16 mouse cellular contexts compared by ENCODE assay signal in genomic region chr2:27565316-27566103, GRCm38 (mm10). TPM values are rescaled to one million over a fixed set of nuclear protein-coding genes. Genes with fewer than 3 reads are reported as not detected.
A peak's percentile ranks its signal among the peaks of the same experiment; 100 is the strongest.
DNase-seq lines count a peak whose midpoint lies in the region; ATAC-seq lines count a peak whose summit lies in the region.
"Had no signal": no experiment of that assay in that cellular context is flagged by ENCODE, and none has a peak within 500 bp of the region (broad histone marks: within the 10 kb centered on the region; RNA-seq: fewer than 3 reads in every experiment).

No protein-coding gene starts in this region.

- H3K9ac ChIP-seq in kidney, embryonic 14.5 days (ENCODE audit: low read depth, low read length): no peak overlapping the region
- H3K9ac ChIP-seq in neural tube, embryonic 13.5 days: 0 out of 2 replicates have a peak overlapping the region, but pooled peaks have one; percentile 17
- H3K9ac ChIP-seq in neural tube, embryonic 15.5 days (replicated peaks): no peak overlapping the region
- H3K9ac ChIP-seq in heart, embryonic 13.5 days: peak overlapping the region; percentile 4; the same call in 1 of the 2 replicates
- H3K9ac ChIP-seq: midbrain, embryonic 13.5 days; stomach, embryonic 15.5 days had no signal

- H3K4me2 ChIP-seq in kidney, embryonic 14.5 days (replicated peaks; ENCODE audit: low read depth, low read length): no peak overlapping the region
- no peak overlapping the region for H3K4me2 ChIP-seq in neural tube, embryonic 13.5 days
- H3K4me2 ChIP-seq in neural tube, embryonic 15.5 days: no peak overlapping the region
- H3K4me2 ChIP-seq in heart, embryonic 13.5 days: no peak overlapping the region
- H3K4me2 ChIP-seq: midbrain, embryonic 13.5 days; stomach, embryonic 15.5 days had no signal

- H3K9me3 ChIP-seq in kidney, embryonic 14.5 days (ENCODE audit: control insufficient read depth, low read length): no peaks in the 10 kb centered on the region
- H3K9me3 ChIP-seq in neural tube, embryonic 13.5 days: no peaks in the 10 kb centered on the region
- no peaks in the 10 kb centered on the region for H3K9me3 ChIP-seq in neural tube, embryonic 15.5 days (replicated peaks)
- H3K9me3 ChIP-seq in heart, embryonic 13.5 days: no peaks in the 10 kb centered on the region
- H3K9me3 ChIP-seq: midbrain, embryonic 13.5 days; stomach, embryonic 15.5 days had no signal

- H3K4me3 ChIP-seq in kidney, embryonic 14.5 days (ENCODE audit: low read length): no peak overlapping the region
- H3K4me3 ChIP-seq in neural tube, embryonic 13.5 days: no peak overlapping the region
- H3K4me3 ChIP-seq in neural tube, embryonic 15.5 days (replicated peaks): no peak overlapping the region
- H3K4me3 ChIP-seq in heart, embryonic 13.5 days: no peak overlapping the region
- H3K4me3 ChIP-seq: erythroblast, embryonic 14.5 days; midbrain, embryonic 13.5 days; stomach, embryonic 15.5 days had no signal

- 71% methylated on average over 12 of the region's 12 CpGs for WGBS in kidney, embryonic 14.5 days
- 63% methylated on average over 12 of the region's 12 CpGs for WGBS in neural tube, embryonic 13.5 days
- 67% methylated on average over 12 of the region's 12 CpGs for WGBS in neural tube, embryonic 15.5 days
- WGBS in heart, embryonic 13.5 days: 45% methylated on average over 12 of the region's 12 CpGs

- H3K27ac ChIP-seq in kidney, embryonic 14.5 days (ENCODE audit: low read depth, low read length): no peak overlapping the region
- no peak overlapping the region for H3K27ac ChIP-seq in neural tube, embryonic 13.5 days (replicated peaks)
- H3K27ac ChIP-seq in neural tube, embryonic 15.5 days (replicated peaks): no peak overlapping the region
- H3K27ac ChIP-seq in heart, embryonic 13.5 days (replicated peaks): no peak overlapping the region; the same call in 1 of the 2 replicates
- H3K27ac ChIP-seq: midbrain, embryonic 13.5 days; stomach, embryonic 15.5 days had no signal

- DNase-seq in kidney, adult 9 months: peak; percentile 34
- DNase-seq in adrenal gland, postnatal 4 days (ENCODE audit: low spot score in 2 of 2): no peak
- no peak for DNase-seq in natural killer cell, adult 2 months (ENCODE audit: low spot score in 2 of 2)
- DNase-seq: cerebellum, adult 11-12 months; embryo, embryonic 11 days; kidney, postnatal 36 days; left cerebral cortex, postnatal 4 days had no signal

- 0 out of 2 replicates have a peak, but pooled peaks cover 3% of the 10 kb centered on the region for H3K27me3 ChIP-seq in kidney, embryonic 14.5 days (ENCODE audit: control insufficient read depth, insufficient read depth, low read length)
- H3K27me3 ChIP-seq in neural tube, embryonic 13.5 days: peaks cover 87% of the 10 kb centered on the region
- H3K27me3 ChIP-seq in neural tube, embryonic 15.5 days (replicated peaks): peaks cover 53% of the 10 kb centered on the region
- peaks cover 48% of the 10 kb centered on the region for H3K27me3 ChIP-seq in heart, embryonic 13.5 days (replicated peaks)
- H3K27me3 ChIP-seq: Patski; stomach, embryonic 15.5 days had no signal

- no peaks in the 10 kb centered on the region for H3K4me1 ChIP-seq in kidney, embryonic 14.5 days (ENCODE audit: control insufficient read depth, insufficient read depth, low read length)
- peaks cover 18% of the 10 kb centered on the region for H3K4me1 ChIP-seq in neural tube, embryonic 13.5 days (replicated peaks)
- H3K4me1 ChIP-seq in neural tube, embryonic 15.5 days: peaks cover 11% of the 10 kb centered on the region
- peaks cover 23% of the 10 kb centered on the region for H3K4me1 ChIP-seq in heart, embryonic 13.5 days

- no peak for ATAC-seq in kidney, embryonic 14.5 days (ENCODE audit: low FRiP score, low TSS enrichment)
- ATAC-seq in neural tube, embryonic 13.5 days (ENCODE audit: low read depth): no peak
- ATAC-seq in neural tube, embryonic 15.5 days (ENCODE audit: low FRiP score): no peak
- ATAC-seq in heart, embryonic 13.5 days (ENCODE audit: extremely low read depth, insufficient number of reproducible peaks, low FRiP score, low TSS enrichment): no peak
- ATAC-seq: CD4-positive, CD25-positive, alpha-beta regulatory T cell, adult 4 months; midbrain, embryonic 13.5 days; Patski had no signal

- no peaks in the 10 kb centered on the region for H3K36me3 ChIP-seq in kidney, embryonic 14.5 days (ENCODE audit: control insufficient read depth, insufficient read depth, low read length)
- no peaks in the 10 kb centered on the region for H3K36me3 ChIP-seq in neural tube, embryonic 13.5 days
- H3K36me3 ChIP-seq in neural tube, embryonic 15.5 days: no peaks in the 10 kb centered on the region
- no peaks in the 10 kb centered on the region for H3K36me3 ChIP-seq in heart, embryonic 13.5 days
- H3K36me3 ChIP-seq: midbrain, embryonic 13.5 days; stomach, embryonic 15.5 days had no signal

RNA-seq across cellular contexts. Expression of gene Wdr5, which starts 50.6 kb away (rescaled TPM):
- polyA plus RNA-seq in kidney, embryonic 14.5 days (2014; fragmentation: Nextera tagmentation; extraction: Ambion mirVana): 37.1 and 73.5 TPM in 2 replicates
- 36.6 and 39.7 TPM in 2 replicates for polyA plus RNA-seq in neural tube, embryonic 13.5 days (2015; fragmentation: Nextera tagmentation; extraction: Ambion mirVana)
- polyA plus RNA-seq in neural tube, embryonic 15.5 days (2015; fragmentation: Nextera tagmentation; extraction: Ambion mirVana): 41.7 and 44.4 TPM in 2 replicates
- polyA plus RNA-seq in heart, embryonic 13.5 days (2015; fragmentation: Nextera tagmentation; extraction: Ambion mirVana): 29.3 and 30.3 TPM in 2 replicates
- total RNA-seq in adrenal gland, postnatal 4 days (2021): 10 to 100 TPM; 46.1 to 50.4 TPM

RNA-seq across cellular contexts. Expression of gene Brd3, which starts 58.0 kb away (rescaled TPM):
- polyA plus RNA-seq in kidney, embryonic 14.5 days (2014; fragmentation: Nextera tagmentation; extraction: Ambion mirVana): 134 and 147 TPM in 2 replicates
- 122 and 144 TPM in 2 replicates for polyA plus RNA-seq in neural tube, embryonic 13.5 days (2015; fragmentation: Nextera tagmentation; extraction: Ambion mirVana)
- 98.6 and 99.7 TPM in 2 replicates for polyA plus RNA-seq in neural tube, embryonic 15.5 days (2015; fragmentation: Nextera tagmentation; extraction: Ambion mirVana)
- polyA plus RNA-seq in heart, embryonic 13.5 days (2015; fragmentation: Nextera tagmentation; extraction: Ambion mirVana): 68.7 and 72.2 TPM in 2 replicates
- total RNA-seq in adrenal gland, postnatal 4 days (2021): 100 to 1,000 TPM; 133 to 136 TPM

Comparison
In these comparisons a context has a peak if more than half of its experiments do, and no peak if none do; other contexts are left out.
1. H3K9ac ChIP-seq: peak in neural tube, embryonic 13.5 days (single experiment) and heart, embryonic 13.5 days (single experiment); none in kidney, embryonic 14.5 days (single experiment) and neural tube, embryonic 15.5 days (single experiment).